Mouse (Mus musculus): Measurements from ENCODE around the gene Mob3a. TPM values are rescaled to one million over a fixed set of nuclear protein-coding genes. Genes with fewer than 3 reads are reported as not detected.

Mob3a gene
- polyA plus RNA-seq, 1 experiment, result 25.1 TPM

DNA sequence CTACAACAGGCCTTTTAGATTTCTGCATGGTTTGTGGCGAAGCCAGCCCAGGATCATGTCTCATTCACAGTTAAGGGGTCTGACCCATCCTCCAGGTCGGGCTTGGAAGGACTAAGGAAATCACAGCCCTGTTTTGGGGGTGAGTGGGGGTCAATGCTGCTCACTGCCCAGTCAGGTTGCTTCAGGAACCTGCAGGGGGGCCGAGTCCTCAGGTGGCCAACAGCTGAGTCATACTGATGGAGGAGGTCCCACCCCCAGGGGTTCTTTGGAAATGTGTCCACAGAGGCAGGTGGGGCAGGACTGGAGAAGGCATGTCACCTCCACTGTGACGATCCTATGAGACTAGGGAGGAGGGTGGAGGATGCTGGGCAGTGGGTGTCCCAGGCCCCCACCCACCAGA, 36.3 kb downstream of the Mob3a start:
- no peak for TF ChIP-seq USF1 (IDR thresholded peaks at IDR 0.05; ENCODE audit: low read depth)
- TF ChIP-seq TCF3 (IDR thresholded peaks at IDR 0.05; ENCODE audit: insufficient read length, low read depth), result no peak
- TF ChIP-seq TCF12 (IDR thresholded peaks at IDR 0.05; ENCODE audit: insufficient read depth, poor library complexity, severe bottlenecking), result no peak
- TF ChIP-seq SRF (IDR thresholded peaks at IDR 0.05; ENCODE audit: control insufficient read depth, insufficient read length, low read depth), result no peak
- TF ChIP-seq POLR2A (IDR thresholded peaks at IDR 0.05; ENCODE audit: insufficient read length, low read depth), result no peak
- no peak for TF ChIP-seq POLR2AphosphoS2 (IDR thresholded peaks at IDR 0.05; ENCODE audit: insufficient read length, low read depth)
- TF ChIP-seq MYOG (IDR thresholded peaks at IDR 0.05; ENCODE audit: control insufficient read depth in 1 of 3, insufficient read depth in 1 of 3, insufficient read length in 2 of 3, low read depth in 2 of 3), result no peak
- no peak for TF ChIP-seq E2F4 (IDR thresholded peaks at IDR 0.05; ENCODE audit: insufficient read depth)
- no peak for TF ChIP-seq REST (IDR thresholded peaks at IDR 0.05; ENCODE audit: insufficient read depth, insufficient read length)
- TF ChIP-seq CEBPB (IDR thresholded peaks at IDR 0.05; ENCODE audit: insufficient read depth, poor library complexity, severe bottlenecking), result no peak
- H3K27me3 ChIP-seq (ENCODE audit: control insufficient read depth, insufficient read depth, insufficient read length), result no peaks in the 10 kb centered on the region
- no peak overlapping the region for H3ac ChIP-seq (ENCODE audit: control insufficient read depth, insufficient read length)
- no peak overlapping the region for H3K4me3 ChIP-seq
- peaks cover 3% of the 10 kb centered on the region for H3K36me3 ChIP-seq (ENCODE audit: control insufficient read depth, insufficient read depth)
- peak overlapping the region; percentile 68 for H3K4me2 ChIP-seq (ENCODE audit: low read depth)
- no peaks in the 10 kb centered on the region for H3K79me2 ChIP-seq (ENCODE audit: control insufficient read depth, insufficient read depth)

DNA sequence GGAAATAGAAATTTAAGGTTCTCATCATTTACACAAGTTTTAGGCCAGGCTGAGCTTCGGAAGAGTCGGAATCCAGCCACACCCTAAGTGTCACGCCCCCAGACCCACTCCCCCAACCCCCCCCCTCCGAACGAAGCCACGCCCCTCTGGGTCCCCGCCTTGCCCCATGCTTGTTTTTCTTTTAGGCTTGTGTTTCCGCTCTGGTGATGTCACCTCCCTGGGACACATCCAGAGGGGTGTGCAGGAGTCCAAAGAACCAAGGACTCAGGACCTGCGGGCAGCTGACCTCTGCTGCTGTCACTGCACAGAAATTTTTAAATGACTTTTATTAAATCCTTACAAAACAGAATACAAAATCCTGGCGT, 36.8 kb downstream of the Mob3a start:
- Histone ChIP-seq H3ac (ENCODE audit: control insufficient read depth, insufficient read length) (no peak overlapping the region), H3K27me3 (ENCODE audit: control insufficient read depth, insufficient read depth, insufficient read length) (no peaks in the 10 kb centered on the region), H3K79me2 (ENCODE audit: control insufficient read depth, insufficient read depth) (no peaks in the 10 kb centered on the region), H3K4me3 (no peak overlapping the region), H3K36me3 (ENCODE audit: control insufficient read depth, insufficient read depth) (no peaks in the 10 kb centered on the region), H3K4me2 (ENCODE audit: low read depth) (peak overlapping the region; percentile 68)
- TF ChIP-seq POLR2AphosphoS2 (IDR thresholded peaks at IDR 0.05; ENCODE audit: insufficient read length, low read depth), result no peak
- TF ChIP-seq TCF3 (IDR thresholded peaks at IDR 0.05; ENCODE audit: insufficient read length, low read depth), result no peak
- TF ChIP-seq SRF (IDR thresholded peaks at IDR 0.05; ENCODE audit: control insufficient read depth, insufficient read length, low read depth), result no peak
- no peak for TF ChIP-seq POLR2A (IDR thresholded peaks at IDR 0.05; ENCODE audit: insufficient read length, low read depth)
- TF ChIP-seq MYOG (IDR thresholded peaks at IDR 0.05; ENCODE audit: control insufficient read depth in 1 of 3, insufficient read depth in 1 of 3, insufficient read length in 2 of 3, low read depth in 2 of 3), result no peak
- TF ChIP-seq E2F4 (IDR thresholded peaks at IDR 0.05; ENCODE audit: insufficient read depth), result no peak

DNA sequence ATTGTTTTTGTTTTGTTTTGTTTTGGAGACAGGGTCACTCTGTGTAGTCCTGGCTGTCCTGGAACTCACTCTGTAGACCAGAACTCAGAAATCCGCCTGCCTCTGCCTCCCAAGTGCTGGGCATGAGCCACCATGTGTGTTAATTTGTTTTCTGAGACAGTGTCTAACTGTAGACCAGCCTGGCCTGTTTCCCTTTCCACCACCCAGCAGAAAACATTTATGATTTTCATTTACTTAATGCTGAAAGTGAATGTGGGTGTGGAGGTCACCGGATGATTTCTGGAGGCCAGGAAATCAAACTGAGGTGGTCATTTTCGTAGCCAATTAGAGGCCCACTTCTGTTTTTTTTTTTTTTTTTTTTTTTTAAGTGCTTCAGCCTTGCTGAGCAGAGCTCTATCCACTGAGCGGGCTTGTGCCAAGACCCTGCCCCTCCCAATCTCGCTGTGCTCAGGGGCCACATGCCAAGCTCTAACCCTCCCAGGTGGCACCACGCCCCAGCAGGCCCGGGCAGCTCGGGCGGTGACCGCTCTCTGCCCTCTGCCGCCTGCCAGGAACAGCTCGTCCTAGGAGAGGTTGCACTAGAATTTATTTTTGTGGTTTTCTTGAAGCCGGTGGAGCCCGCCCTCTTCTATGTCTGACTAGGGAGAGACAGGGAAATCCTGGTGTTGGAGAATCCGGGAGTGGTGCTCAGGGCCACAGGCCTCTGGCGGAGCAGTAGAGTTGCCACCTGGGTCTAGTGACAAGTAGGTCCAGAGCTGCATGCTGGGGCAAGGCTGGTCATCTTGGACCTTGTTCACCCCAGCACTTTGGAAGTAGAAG, 37.4 kb downstream of the Mob3a start:
- Histone ChIP-seq H3K4me2 (ENCODE audit: low read depth) (peak overlapping the region; percentile 68), H3K36me3 (ENCODE audit: control insufficient read depth, insufficient read depth) (no peaks in the 10 kb centered on the region), H3K4me3 (no peak overlapping the region), H3ac (ENCODE audit: control insufficient read depth, insufficient read length) (no peak overlapping the region), H3K27me3 (ENCODE audit: control insufficient read depth, insufficient read depth, insufficient read length) (no peaks in the 10 kb centered on the region), H3K79me2 (ENCODE audit: control insufficient read depth, insufficient read depth) (no peaks in the 10 kb centered on the region)
- TF ChIP-seq POLR2AphosphoS2 (IDR thresholded peaks at IDR 0.05; ENCODE audit: insufficient read length, low read depth) (peak; percentile 90), REST (IDR thresholded peaks at IDR 0.05; ENCODE audit: insufficient read depth, insufficient read length) (no peak), MYOG (IDR thresholded peaks at IDR 0.05; ENCODE audit: control insufficient read depth in 1 of 3, insufficient read depth in 1 of 3, insufficient read length in 2 of 3, low read depth in 2 of 3) (peak in 2 of 3 experiments; percentile 40 to 87), POLR2A (IDR thresholded peaks at IDR 0.05; ENCODE audit: insufficient read length, low read depth) (peak; percentile 58), E2F4 (IDR thresholded peaks at IDR 0.05; ENCODE audit: insufficient read depth) (no peak), MYOD1 (IDR thresholded peaks at IDR 0.05; ENCODE audit: control insufficient read depth in 1 of 3, insufficient read length in 2 of 3, low read depth in 2 of 3) (peak in 1 of 3 experiments; percentile 72), TCF12 (IDR thresholded peaks at IDR 0.05; ENCODE audit: insufficient read depth, poor library complexity, severe bottlenecking) (peak; percentile 1), USF1 (IDR thresholded peaks at IDR 0.05; ENCODE audit: low read depth) (no peak), TCF3 (IDR thresholded peaks at IDR 0.05; ENCODE audit: insufficient read length, low read depth) (no peak)

DNA sequence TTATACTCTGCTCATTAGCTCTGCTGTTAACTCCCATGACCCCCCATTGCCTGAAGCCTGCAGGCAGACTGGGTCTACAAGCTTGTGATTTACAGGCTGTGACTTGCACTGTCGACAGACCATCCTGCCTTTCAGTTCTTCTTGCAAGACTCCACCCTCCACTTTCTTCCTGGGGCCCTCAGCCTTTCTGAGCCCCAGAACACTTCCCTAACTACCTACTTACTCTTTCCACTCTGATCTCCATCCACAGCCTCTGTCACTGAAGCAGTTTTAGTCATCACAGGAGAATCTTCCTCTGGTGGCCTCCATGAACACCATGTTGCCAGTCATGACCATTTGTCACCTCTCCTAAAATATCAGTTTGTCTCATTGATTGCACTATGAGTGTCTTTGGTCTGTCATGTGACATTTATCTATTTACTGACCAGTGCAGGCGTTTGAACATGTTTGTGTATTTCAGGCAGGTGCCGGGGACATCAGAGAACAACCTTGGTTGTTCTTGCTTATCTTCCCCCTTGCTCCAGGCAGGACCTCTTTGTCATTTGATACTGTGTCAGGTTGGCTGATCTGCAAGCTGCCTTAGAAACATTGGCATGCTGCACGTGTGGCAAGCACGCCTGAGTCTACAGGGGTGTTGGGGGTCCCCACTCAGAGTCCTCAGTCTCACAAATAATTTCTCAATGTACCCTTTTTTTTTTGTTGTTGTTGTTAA, 38.1 kb downstream of the Mob3a start:
- H3K36me3 ChIP-seq (ENCODE audit: control insufficient read depth, insufficient read depth), result no peaks in the 10 kb centered on the region
- TF ChIP-seq MAX (IDR thresholded peaks at IDR 0.05; ENCODE audit: low read depth) (no peak), CEBPB (IDR thresholded peaks at IDR 0.05; ENCODE audit: insufficient read depth, poor library complexity, severe bottlenecking) (no peak), TCF3 (IDR thresholded peaks at IDR 0.05; ENCODE audit: insufficient read length, low read depth) (no peak), MYOD1 (IDR thresholded peaks at IDR 0.05; ENCODE audit: control insufficient read depth in 1 of 3, insufficient read length in 2 of 3, low read depth in 2 of 3) (no peak), REST (IDR thresholded peaks at IDR 0.05; ENCODE audit: insufficient read depth, insufficient read length) (no peak), MYOG (IDR thresholded peaks at IDR 0.05; ENCODE audit: control insufficient read depth in 1 of 3, insufficient read depth in 1 of 3, insufficient read length in 2 of 3, low read depth in 2 of 3) (no peak)
- no peak overlapping the region for H3K4me3 ChIP-seq
- H3ac ChIP-seq (ENCODE audit: control insufficient read depth, insufficient read length), result no peak overlapping the region
- H3K4me2 ChIP-seq (ENCODE audit: low read depth), result peak overlapping the region; percentile 68
- no peaks in the 10 kb centered on the region for H3K27me3 ChIP-seq (ENCODE audit: control insufficient read depth, insufficient read depth, insufficient read length)
- no peaks in the 10 kb centered on the region for H3K79me2 ChIP-seq (ENCODE audit: control insufficient read depth, insufficient read depth)
